Mouse (Mus musculus) mesoderm, embryonic 11.5 days (tissue): ENCODE measurements around the gene Ubxn10.
A peak's percentile ranks its signal among the peaks of the same experiment; 100 is the strongest.

Experiments
- DNase-seq: peaks from one replicate; pipeline ENCODE4 v3.0.0-alpha.2; 2012; ENCODE audit warnings: low read depth, low spot score

The Ubxn10 gene

DNA sequence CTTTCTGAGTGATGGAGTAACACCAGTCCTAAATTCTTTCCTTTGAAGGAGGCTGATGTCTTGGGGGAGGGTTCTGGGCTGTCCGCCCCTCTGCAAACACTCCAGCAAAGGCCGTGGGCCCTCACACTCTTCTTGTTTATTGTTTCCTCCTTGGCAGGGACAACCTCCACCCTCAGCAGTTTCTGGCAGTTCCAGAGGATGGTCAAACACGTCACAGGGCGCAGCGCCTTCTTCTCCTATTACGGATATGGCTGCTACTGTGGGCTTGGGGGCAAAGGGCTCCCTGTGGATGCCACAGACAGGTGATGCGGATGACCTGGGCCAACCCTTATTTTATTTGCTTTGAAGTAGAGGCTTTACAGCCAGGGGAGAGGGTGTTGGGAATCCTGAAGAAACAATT, 2.9 kb downstream of the Ubxn10 start:
- DNase-seq, result no peak

GRCm38 (mm10) chr4:138729018-138729703, 7.8 kb downstream of the Ubxn10 start:
- DNase-seq, result no peak

DNA sequence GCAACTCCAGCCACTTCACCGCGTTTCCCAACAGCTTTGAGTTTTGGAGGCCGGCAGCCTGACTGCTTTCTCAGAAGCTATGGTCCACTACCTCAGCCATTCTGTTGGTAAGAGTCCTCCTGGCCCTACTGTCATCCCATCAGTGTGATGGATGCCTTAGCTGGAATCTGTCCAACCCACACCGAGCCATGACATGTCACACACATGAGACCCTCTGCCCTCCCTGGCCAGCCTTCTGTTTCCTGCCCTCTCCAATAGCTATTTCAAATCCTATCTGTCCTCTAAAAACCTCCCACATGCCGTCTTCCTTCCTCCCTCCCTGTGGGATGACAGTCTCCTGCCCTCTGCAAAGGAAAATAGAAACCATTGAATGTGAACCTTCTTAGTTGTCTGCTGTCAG, 11.2 kb downstream of the Ubxn10 start:
- DNase-seq, result no peak

GRCm38 (mm10) chr4:138725127-138725461, 11.9 kb downstream of the Ubxn10 start:
- peak; percentile 77 for DNase-seq

GRCm38 (mm10) chr4:138724354-138725126, 12.4 kb downstream of the Ubxn10 start, which contains the start of gene Pla2g2c:
Pla2g2c (plus strand) TSS chr4:138724792.
- no peak for DNase-seq

GRCm38 (mm10) chr4:138723493-138724281, 13.3 kb downstream of the Ubxn10 start:
- DNase-seq, result no peak

DNA sequence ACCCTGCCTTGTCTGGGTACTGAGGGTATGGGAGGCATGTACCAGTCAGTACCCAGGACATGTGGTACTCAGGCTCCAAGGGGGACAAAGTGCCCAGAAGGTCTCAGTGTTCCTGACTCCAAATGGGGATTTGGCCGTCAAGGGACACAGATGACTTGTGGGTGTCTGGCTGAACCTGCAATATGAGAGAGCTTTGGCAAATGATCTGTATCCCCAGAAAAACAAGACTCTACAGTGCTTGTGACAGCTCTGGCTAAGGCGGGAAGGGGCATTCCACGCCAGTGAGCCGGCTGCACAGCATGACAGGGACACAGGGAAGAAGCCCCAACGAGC, 17.7 kb downstream of the Ubxn10 start:
- DNase-seq, result no peak

DNA sequence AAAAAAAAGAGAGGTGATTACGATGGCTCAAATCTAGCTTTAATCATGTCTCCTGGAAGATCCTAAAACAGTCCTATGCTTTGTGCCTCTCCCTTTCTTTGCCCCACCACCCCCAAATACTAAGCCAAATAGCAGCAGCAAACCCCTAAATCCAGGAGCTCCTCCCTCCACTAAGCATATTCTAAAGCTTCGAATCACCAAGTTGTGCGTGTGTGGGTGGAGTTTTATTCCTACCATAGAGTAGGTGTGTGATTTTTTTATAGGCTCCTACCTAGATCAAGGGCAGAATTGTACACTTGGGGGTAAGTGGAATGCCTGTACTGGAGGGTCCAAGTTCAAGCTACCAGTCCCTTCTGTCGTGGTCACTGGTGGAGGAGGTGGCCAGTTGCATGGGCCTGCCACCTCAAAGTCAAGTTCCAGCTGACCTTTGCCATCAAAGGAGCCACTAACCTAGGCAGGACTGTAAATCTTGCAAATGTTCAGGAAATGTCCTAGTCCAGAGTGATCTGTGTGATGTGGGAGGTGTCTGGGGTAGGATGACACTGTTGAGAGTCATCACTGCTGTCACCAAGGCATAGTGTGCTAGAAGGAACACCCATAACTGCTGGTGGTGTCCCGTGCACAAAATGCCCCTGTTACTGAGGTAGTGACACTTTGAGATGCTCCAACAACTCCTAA, 18.2 kb downstream of the Ubxn10 start:
- no peak for DNase-seq

- DNase-seq, result no peak
These were observed 20.3 kb downstream of the Ubxn10 start for GRCm38 (mm10) chr4:138716697-138717096.

DNA sequence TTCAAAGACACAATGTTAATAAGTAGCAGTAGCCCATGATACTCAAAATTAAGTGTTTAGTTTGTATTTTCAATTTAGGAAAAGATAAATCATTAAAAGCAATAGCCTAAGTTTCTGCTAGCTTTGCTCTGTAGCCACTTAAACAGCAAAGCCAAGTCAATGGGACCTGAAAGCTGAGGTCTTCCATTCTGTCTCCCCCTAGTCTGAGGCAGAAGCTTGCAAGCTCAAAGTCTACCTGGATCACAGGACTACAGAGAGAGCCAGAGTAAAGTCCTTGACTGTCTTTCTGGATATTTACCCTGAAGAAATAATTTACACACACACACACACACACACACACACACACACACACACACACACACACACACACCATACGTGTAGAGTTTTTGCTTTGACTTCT, 22.8 kb downstream of the Ubxn10 start:
- DNase-seq, result no peak

DNA sequence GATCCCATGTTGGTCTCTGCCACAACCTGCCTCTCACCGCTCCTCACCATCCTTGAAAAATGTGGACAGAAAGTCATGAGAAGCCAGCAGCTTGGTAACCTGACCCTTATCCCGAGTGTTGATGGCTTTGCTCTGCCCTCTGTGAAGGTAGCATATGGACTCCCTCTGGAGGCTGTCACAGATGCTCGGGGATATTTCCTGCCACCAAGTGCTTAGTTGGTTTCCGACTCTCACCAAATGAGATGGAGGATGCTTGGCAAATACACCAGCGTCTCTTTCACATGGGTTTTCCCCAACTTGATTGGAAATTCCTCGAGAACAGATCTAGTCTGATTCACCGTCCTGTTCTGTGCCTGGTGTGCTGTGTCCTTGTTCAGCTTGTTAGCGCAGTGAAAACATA, 24.3 kb downstream of the Ubxn10 start:
- no peak for DNase-seq

DNA sequence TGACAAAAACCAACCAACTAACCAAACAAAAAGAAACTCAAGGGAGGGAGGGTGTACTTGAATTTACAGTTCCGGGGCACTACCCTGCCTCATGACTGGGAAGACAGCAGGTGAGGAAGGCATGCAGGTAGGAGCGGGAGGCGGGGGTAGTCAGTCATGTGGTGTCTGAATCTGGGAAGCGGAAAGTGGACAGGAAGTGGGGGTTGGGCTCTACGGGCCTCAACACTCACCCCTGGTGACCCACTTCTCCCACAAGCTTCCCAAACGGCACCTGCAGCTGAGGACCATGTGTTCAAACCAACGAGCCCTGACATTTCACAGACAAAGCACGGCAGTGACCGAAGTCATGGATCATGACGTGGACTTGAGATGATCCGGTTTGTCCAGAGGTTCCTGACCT, 24.9 kb downstream of the Ubxn10 start:
- no peak for DNase-seq

DNA sequence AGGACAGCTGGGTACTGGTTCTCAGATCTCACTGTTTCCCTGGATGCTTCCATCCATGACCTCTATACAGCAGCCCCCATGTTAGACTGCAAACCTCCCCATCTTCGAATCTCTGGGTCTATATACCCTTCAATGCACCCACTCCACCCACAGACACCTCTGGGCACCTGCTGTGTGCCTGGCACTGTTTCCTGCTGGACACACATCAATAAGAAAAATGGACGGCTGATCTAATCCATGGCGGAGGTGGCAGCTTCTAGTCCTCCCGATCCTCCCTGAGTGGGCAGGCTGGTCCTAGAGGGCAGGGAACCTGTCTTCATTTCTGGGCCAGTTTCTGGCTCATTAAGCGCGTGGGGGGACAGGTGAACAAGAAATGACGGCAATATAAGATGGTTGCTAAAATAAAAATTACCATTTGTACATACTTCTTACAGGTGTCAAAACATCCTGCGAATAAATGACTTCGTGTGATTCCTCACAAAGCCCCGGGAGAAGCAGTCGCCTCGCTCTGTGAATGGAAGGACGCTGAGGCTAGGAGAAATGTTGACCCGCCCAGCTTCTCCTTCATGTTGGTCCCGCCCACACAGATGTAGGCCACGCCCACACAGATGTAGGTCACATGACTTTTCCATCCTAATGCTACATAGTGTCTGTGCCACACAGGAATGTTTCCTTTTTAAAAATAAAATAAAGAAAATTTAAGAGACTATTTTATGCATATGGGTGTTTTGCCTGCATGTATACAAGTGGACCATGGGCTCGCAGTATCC, 25.7 kb downstream of the Ubxn10 start:
- no peak for DNase-seq

- no peak for DNase-seq
These were observed 26.3 kb downstream of the Ubxn10 start for GRCm38 (mm10) chr4:138710633-138711032.

- DNase-seq, result no peak
These were observed 27.0 kb downstream of the Ubxn10 start for GRCm38 (mm10) chr4:138709944-138710343.

DNA sequence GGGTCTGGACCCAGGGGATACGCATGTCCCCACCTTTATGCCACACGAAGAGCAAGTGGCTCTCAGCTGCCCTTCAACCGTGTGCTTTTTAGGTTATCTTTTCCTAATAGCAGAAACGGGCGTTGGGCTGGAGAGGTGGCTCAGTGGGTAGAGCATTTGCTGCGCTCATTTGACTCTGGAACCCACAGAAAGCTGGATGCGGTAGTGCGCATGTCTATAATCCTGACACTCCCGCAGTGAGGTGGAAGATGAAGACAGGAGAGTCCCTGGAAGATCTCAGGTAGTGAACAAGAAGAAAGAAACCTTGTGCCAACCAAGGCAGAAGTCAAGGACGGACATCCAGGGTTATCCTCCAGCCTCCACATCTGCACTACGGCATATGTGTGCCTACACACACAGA, 27.7 kb downstream of the Ubxn10 start:
- DNase-seq, result no peak

GRCm38 (mm10) chr4:138708636-138709035, 28.3 kb downstream of the Ubxn10 start:
- DNase-seq, result peak; percentile 63

DNA sequence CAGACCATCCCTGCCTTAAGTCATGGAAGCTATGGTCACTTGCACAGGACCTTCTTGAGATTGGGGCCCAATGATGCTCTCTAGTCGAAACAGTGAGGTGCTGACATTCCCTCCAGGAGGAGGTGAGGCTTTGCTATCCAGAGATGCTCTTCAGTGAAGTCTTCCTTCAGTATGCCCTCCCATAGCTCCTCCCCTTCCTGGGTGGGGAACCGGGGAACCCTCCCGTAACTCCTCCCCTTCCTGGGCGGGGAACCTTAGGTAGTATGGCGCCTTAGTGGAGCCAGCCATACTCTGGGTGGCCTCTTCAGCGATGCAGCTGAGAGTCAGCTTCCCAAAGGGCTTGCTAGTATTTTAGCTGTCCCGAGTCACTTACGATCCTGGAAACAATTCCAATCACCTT, 30.3 kb downstream of the Ubxn10 start:
- DNase-seq, result no peak

DNA sequence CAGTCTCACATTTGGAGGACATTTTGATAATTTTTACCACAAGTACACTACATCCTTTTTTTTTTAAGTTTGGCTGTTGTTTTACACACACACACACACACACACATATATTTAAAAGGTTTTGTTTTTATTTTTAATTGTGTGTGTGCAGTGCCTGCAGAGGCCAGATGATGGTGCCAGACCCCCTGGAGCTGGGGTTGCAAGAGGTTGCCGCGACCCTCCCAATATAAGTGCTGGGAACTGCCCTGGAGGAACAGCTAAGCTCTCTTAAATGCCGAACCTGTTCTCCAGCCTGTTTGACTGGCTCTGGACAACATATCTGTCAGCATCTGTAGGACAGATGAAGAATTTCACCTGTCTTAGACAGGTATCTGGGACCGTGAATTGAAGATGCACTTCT, 32.8 kb downstream of the Ubxn10 start:
- no peak for DNase-seq

- DNase-seq, result no peak
These were observed 33.4 kb downstream of the Ubxn10 start for GRCm38 (mm10) chr4:138703591-138703990.

DNA sequence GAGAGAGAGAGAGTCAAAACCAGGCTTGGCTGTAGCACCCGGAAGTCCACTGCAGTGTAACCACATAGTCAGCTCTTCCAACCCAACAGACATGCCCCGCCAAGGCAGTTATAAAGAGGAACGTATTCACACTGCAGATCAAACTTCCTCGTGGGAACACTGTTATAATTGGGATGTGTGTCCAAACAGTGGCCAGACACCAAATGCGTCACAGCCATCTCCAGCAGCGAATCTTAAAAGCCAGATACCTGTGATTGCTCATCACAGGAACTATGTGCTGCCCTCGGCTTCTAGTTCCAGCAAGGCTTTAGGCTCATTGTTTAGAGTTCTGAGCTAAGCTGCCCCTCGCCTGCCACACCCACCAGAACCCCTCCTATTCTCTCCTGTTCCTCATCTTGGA, 34.4 kb downstream of the Ubxn10 start:
- DNase-seq, result no peak
